Mouse (Mus musculus): ENCODE measurements around the gene Mesp1.

- TF ChIP-seq TAL1 (IDR thresholded peaks at IDR 0.05; ENCODE audit: low read length) (no peak), GATA1 (IDR thresholded peaks at IDR 0.05; ENCODE audit: low read length) (no peak)
Observed at GRCm38 (mm10) chr7:79800336-79800735, 6.7 kb upstream of the Mesp1 start.

Data from erythroblast, embryonic 14.5 days (primary cell).